Mouse (Mus musculus) CD4-positive, CD25-positive, alpha-beta regulatory T cell, adult 2 months (primary cell): Measurements from ENCODE around the gene Prdx2.

ENCODE experiments used
- DNase-seq: peaks from one replicate; pipeline ENCODE4 v3.0.0-alpha.2; 2012; ENCODE audit warnings: low read depth, low spot score

Gene Prdx2

DNA sequence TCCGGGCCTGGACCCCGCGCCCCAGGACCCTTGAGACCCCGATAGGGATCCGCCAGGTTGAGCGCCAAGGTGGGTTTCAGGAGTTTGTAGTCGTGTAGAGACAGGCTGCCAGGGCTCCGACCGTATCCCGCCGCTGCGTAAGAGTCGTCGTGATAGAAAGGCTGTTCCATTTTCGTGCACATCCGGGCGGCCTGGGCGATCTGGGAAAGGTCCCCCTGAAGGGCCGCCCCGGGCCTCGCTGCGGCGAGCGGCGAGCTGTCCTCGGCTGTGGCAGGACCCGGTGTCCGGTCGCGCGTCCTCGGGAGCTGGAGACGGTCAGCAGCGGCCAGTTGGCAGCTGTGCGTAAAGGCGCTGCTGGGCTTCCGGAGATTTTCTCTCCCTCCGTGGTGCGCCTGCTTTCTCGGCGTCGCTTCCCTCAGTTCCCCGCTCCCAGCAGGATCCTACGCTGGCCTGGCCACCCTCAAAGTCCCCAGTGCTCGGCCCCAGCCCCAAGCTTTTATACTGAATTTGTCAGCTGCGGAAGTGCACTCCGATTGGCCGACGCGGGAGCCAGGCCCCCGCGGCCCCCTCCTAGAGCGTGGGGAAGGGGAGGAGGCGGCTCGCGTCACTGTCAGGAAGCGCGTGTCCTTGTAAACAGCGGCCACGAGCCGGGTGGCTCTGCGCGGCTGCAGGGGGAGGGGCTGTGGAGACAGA lies 9.0 kb downstream of the Prdx2 start, which contains the start of gene Junb:
Junb (minus strand) TSS at position 471 of the 693 bp plus-strand sequence.
- peak; percentile 99 for DNase-seq

DNA sequence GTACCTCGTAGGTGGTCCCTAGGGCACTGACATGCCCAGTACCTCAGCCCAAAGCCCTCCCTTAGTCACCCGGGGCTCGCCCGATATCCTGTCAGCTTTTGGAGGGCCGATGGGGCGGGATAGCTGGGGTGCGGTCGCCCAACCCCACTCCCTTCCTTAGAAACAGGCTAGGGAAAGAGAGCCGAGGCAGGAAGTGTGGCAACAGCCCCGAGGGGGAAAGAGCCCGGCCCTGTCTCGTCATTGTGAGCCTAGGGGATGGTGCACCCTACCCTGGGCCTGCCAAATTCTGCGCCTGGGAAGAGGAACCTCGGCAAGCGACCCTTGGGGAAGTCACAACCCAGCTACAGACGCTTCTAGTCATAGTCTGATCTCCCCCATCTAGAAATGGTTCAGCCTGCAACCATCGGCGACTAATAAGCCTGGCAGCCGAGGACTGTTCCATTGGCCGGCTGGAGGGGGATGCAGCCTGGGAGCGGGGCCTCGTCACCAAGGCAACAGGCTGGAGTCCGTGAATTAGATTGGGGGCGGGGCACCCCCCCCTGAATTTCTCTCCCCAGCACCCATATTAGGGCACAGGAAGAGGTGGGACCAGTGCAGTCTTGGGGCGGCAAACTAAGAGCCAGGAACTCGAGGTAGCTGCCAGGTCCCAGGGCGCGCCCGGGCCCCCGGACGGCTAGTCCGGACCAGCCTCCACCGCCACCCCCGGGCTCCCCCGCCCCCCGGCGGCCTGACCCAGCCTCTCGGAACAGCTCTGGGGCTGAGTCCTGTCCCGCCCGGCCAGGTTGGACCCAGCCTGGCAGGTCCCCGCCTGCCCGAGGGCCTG lies 10.4 kb downstream of the Prdx2 start:
- peak; percentile 97 for DNase-seq

DNA sequence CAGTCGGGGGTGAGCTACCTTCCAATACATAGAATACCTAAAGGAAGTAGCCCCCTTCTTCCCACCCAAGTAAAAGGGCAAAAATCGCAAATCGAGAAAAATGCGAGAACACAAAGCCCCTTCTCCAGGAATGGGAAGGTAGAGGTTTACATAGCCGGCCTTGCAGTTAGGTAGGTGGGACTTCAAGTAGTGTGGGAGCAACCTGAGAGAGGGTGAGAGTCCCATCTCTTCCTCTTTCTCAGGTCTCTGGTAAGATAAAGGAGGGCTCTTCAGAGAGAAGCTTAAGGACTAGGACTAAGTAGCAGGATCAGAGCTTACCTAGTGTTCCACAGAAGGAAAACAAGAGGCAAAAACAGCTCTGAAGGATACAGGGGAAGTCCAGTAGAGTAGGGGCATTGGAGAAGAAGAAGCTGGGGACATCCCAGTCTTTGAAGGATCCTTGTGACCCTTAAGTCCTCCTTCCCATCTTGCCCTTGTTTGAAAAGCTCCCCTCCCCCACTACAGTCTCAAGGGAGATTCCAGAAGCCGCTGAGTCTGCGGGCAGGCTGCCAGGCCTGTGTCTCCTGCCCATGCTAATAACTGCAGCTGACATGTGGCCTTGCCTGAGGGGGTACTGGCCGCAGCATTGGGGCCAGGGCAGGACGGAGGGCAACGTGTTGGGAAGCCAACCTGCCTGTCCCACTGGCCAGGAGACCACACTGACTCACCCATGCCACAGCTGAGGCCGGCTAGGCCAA lies 11.4 kb downstream of the Prdx2 start:
- peak; percentile 82 for DNase-seq

DNA sequence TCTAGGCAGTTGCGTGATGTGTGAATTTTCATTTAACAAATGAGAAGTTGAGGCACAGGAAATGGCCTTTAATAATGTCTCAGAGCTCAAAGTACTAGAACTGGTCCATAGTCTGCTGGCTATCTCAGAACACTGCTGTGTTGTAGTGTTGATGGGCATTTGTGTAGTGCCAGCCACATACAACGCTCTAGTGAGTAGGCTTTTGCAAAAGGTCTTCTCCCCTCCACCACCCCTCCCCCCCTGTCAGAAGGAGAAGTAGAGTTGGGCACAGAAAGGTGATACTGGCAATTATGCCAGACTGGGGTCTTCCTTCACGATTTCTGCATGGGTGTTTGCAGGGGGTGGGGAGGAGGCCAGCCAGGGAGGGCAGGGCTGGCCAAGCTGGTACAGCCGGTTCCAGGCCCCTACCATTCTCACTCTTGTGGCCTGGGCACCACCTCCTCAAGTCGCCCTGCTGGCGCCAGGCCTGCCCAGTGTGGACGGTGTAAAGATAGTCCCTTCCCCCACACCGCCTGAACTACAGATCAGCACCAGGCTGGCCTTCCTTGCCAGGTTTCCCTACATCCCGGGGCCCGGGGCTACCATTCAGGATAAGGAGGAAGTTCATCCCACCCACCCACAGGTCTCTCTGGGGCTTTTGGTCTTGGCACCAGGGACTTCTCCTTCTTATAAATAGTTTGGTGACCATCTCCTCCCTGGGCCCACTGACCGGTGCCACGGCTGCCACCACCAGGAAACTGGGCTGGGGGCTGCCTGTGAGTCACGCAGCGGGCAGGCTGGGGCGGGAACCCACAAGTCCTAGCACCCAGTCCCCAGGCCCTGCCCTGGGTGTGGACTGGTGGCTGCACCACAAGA lies 12.5 kb downstream of the Prdx2 start:
- DNase-seq = peak; percentile 32

DNA sequence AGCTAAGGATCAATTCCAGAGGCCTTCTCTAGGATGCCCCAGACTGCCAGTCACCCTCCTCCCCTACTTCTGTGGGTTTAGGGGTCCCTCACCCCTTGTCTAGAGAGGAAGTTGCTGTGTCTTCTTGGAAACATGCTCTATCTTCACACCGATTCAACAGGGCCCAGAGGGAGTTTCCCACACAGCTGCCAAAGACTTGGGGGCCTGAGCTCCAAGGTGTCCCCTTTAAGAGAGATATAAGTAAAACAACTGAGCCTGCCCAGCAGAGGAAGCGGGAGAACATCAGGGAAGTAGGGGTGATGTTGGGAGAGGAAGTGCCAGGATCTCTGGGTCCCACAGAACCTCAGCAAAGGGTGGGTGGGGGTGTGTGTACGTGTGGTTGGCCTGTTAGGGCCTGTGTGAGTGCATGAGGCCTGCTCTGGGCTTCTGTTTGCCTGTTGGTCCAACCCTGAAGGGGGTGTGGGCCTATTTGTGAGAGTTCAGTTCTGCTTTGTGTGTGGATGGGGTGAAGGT lies 13.2 kb downstream of the Prdx2 start:
- peak; percentile 59 for DNase-seq

DNA sequence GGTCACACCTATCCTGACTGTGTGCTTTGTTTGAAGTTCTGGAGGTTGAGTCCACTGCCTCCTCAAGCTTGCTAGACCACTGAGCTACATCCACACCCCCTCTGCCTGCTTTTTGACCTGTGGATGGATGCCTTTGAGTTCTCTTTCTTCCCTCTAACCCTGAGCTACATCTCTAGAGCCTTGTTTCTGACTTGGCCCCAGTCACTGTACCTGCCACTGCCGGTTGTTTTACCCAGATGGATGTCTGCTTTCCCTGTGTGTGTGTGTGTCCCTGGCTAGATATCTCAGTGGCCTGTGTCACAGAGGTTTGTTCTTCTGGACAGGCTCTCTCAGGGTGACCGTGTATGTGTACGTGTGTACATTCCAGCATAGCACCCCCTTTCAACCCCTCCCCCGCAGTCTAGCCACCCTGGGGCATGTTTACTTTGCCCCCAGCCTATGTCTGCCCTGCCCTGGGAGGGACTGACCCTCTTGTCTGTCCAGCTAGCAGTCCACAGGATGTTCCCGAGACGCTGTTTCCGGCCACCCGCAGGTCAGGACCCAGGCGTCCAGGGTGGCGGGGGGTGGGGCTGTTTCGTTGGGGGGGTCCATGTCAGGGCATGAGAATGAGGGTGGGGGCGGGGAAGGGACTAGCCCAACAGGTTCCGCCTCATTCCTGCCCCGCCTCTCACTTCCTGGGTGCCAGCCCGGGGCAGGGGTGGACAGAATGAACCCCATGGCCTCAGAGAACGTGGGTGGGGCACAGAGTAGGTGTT lies 15.1 kb downstream of the Prdx2 start:
- peak; percentile 71 for DNase-seq

DNA sequence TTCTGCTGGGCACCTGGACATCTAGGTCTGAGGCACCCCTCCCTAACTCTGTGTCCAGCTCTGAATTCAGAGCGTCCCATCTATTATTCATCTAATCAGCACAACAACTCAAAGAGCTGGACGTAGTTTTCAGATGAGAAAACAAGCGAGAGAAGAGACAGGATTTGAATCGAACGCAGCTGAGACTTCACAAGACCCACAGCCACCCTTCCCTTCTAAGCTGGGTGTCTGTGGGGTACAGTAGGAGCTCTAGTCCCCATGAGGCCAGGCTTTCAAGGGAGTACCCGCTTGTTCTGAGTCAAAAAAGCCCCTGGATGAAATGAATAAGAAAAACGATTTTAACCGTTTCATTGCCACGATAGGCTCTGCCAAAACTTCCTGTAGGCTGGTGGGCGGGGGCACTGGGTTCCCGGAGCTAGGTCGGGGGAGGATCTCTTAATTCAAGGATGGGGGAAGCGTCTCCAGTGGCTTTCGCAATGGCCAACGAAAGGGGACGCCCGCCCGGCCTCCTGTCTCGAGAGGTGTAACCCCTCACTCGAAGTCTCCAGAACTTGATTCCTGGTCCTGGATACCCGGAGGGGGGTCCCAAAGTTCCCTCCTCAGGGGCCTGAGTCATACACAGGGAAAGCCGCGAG lies 15.8 kb downstream of the Prdx2 start:
- DNase-seq = peak; percentile 74

DNA sequence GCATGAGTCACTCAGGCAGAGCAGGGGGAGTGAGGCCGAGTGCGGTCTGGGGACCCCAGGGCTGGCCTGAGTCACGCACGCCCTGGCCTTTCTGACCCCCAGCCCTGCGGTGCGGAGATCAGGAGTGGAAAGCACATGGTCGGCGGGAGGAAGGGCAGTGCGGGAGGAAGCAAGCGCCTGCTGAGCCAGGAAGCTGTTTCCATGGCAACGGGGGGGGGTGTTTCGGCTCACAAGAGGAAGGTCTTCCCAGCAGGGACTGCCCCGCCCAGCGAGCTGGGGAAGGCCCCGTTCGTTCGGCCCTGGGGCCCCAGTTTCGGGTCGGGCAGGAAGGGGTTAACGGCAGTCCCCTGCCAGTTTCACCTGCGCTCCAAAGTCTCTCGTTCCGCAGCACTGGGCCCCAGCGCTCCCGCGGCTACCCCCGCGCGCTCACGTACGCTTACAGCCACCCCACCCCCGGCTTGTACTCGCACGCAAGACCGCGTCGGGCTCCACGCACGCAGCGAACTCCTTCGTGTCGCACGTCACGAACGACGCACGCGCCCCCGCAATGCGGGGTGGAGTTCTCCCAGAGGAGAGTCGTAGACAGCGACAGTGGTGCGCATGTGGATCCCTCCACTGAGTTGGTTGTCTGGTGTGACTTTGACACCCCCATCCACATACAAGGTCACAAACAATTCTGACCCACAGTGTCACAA lies 16.4 kb downstream of the Prdx2 start:
- DNase-seq = peak; percentile 99

DNA sequence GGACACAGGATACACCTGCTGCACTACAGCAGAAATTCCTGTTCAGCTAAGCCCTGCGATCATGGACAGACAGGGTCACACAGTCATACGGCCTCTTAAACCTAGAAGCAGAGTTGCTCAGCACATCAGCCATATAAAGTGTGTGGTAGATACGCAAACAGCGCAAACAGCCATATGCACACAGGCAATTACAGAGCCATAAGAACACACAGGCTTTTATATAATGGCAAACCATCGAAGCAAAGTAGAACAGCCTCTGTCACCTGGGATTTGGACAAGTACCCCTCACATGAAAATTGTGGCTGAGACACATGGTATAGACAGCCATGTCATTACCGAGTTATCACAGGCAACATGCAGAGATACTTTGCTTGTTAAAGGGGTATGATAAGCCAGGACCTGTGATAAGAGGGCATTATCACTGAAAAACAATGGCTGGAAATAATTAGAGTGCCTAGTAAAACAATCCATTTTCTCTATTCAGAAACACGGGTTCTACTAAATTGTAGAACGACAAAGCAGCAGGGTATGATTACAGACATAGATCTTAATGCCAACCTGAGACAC lies 17.1 kb downstream of the Prdx2 start:
- no peak for DNase-seq

DNA sequence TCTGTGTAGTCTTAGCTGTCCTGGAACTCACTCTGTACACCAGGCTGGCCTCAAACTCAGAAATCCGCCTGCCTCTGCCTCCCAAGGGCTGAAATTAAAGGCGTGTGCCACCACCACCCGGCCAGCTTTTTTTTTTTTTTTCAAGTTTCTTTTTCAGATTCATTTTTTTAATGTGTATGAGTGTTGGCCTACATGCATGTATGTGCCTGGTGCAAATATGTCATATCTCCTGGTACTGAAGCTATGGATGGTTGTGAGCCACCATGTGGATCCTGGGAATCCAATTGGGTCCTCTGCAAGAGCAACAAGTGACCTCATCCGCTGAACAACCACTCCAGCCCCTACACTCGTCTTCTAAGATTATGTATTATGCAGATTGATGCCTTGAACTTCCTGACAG lies 18.0 kb downstream of the Prdx2 start:
- no peak for DNase-seq

DNA sequence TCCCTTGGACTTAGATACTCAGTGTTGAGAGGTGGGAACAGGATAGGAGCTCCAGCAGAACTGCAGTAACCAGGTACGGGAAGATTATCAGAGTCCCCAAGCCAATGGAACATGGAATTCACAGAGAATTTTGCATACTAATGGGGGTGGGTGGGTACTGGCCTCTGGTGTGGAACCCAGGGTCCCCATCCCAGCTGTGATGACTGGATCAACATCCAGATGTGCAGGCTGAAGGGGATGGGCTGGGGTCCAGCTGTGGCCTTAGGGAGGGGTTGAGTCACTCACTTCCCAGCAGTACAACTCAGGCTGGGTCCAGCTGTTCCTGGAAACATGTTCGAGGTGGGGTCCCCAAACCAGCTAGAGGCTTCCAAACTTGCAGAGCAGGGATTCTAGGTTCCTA lies 18.5 kb downstream of the Prdx2 start:
- DNase-seq = no peak

DNA sequence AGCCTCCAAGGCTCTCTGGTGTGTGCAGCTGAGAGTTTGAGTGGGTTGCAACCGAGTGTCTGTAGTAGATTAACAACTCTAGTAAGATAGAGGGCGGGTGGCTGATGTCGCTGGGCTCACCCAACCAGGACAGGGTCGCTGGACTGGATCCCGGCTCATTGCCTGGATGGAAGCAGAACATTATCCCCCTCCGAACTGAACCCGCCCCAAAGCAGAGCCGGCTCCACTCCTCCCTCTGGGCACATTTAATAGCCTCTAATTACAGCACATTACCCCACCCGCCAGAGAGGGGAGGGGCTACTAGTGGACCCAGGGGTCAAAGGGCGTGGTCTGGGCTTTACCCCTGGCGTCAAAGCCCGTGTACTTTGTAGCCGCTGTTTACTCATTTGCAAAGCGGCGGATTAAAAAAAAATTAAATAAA lies 19.9 kb downstream of the Prdx2 start:
- DNase-seq = peak; percentile 41

DNA sequence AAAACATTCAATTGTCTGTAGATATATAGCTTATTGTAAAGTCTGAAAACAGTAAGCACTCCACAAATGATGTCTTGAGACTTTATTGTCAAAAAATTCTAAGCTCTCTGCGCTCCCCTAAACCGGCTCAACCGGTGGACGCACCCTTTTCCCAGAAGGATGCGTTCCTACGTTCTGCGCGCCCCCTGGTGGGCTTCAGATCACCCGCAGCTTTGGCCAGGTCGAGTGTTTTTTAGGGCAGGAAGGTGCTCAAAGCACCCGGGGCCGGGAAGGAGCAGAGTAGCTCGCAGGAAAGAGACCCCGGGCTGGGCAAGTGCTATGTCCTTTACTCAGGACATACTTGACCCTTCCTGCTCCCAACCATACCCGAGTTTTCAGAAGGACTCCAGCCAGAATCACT lies 20.4 kb downstream of the Prdx2 start:
- peak; percentile 94 for DNase-seq

DNA sequence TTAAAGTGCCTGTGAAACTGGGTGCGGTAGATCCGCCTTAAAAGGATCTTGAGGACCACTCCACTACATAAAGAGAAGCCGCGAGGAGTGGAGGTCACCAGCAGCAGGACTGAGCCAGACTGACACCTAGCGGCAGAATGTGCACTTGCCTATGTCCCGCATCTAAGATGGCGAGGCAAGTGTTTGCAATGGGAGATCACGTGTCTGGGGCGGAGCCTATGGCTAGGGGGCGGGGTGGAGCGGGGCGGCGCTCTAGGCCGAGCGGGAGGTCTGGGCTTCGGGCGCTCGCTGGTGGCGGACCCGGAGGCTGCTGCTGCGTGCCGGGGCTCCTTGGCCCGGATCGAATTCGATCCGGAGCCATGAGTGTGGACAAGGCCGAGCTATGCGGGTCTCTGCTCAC lies 21.0 kb downstream of the Prdx2 start, which contains the start of gene Hook2:
Hook2 (plus strand) TSS at position 255 of the 400 bp plus-strand sequence.
- peak; percentile 100 for DNase-seq

DNA sequence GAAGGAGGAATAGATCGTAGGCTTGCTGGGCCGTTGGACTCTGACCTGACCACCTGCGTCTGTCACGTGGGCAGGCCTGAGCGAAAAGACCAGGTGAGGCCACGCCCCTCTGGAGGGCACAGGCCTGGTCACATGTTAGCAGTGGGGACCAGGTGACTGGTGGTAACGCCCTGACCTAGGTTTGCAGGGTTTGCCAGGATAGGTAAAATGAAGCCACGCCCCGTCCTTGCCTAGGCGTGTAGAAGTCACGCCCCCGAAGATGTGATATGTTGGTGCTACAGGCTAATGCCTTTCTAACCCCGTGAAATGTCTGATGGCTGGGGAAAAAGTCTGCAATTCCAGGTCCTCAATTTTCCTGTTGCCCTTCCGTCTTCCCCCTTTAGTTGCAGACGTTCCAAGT lies 21.4 kb downstream of the Prdx2 start:
- DNase-seq = peak; percentile 75

DNA sequence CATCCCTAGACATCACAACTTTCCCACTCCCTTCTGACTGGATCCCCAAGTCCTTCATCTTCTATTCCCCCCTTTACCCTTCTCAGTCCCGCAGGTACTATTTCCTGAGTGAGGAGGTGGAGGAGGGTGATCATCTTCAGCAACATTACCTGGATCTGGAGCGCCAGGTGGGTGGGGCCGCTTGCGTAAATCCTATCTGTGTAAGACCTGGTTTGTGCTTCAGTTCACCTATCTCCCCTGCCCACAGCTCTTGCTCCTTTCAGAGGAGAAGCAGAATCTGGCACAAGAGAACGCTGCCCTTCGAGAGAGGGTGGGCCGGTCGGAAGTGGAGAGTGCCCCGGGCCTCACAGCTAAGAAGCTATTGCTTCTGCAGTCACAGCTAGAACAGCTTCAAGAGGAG lies 25.0 kb downstream of the Prdx2 start:
- DNase-seq = no peak

DNA sequence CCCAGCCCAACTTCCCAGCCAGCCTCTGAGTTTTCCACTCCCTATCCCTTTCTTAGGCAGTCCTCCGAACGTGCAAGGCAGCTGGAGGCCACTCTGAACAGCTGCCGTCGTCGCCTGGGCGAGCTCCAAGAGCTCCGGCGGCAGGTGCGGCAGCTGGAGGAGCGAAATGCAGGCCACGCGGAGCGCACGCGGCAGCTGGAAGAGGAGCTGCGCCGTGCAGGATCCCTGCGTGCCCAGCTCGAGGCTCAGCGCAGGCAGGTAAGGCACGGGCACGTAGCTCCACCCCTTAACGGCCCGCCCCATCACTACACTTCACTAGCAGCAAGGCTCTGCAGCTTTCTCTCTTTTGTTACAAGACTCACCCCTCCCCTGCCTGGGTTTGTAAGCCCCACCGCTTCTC lies 26.3 kb downstream of the Prdx2 start:
- DNase-seq = no peak

DNA sequence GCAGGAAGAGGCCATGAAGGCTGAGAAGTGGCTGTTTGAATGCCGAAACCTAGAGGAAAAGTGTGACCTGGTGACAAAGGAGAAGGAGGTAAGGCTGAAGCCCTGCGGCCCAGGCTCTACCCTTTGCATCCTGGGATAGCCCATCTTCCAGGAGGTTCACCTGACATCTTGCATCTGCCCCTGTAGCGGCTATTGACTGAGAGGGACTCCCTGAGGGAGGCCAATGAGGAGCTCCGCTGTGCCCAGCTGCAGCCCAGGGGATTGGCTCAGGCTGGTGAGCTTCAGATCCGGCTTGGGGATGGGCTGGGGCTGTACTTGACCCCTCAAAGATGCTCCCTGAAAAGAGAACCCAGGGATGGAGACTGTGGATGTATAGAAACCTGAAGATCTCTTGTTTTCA lies 27.6 kb downstream of the Prdx2 start:
- DNase-seq = no peak
